Mouse (Mus musculus): ENCODE measurements around the gene Gm17727.
"Not testable (repeated sequence)": the region's sequence is repeated elsewhere in the genome, so short reads cannot be mapped to it uniquely, and the experiment has no call there.

Gm17727 gene

DNA sequence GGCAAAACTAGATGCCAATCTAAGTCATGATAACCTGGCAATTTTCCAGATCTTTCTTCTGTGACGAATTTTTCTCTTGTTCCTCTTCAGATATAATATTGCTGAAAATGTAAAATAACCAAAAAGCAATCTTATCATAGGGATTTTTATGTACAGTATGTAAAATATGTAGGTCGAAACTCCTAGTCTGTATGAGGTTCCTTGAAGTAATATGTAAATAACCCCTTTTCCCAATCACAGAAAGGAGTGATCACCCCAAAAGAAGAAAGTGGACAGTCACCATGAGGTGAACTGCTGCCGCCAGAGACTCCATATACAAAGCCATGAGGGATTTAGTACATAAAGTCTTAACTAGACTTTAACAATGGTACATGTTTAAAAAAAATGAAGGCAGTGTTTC lies at the start of gene Gm17727:
Gene Gm17727 (minus strand): TSS at position 101 of the 400 bp plus-strand sequence.
- DNase-seq (ENCODE audit: low read depth, low spot score) = no peak

DNA sequence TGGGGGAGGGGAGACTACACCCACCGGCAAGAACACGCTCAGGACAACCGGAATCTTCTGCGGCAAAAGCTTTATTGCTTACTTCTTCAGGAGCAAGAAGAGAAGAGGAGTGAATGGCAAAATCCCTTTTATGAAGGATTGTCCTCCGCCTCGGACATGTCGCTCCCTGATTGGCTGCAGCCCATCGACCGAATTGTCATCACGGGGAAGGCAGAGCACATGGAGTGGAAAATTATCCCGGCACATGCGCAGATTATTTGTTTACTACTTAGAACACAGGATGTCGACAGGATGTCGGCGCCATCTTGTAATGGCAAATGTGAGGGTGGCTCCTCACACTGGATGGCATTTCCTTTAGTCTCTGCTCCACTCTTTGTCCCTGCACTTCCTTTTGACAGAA lies 40.0 kb upstream of the Gm17727 start:
- DNase-seq (ENCODE audit: low read depth, low spot score) = not testable (repeated sequence)

DNA sequence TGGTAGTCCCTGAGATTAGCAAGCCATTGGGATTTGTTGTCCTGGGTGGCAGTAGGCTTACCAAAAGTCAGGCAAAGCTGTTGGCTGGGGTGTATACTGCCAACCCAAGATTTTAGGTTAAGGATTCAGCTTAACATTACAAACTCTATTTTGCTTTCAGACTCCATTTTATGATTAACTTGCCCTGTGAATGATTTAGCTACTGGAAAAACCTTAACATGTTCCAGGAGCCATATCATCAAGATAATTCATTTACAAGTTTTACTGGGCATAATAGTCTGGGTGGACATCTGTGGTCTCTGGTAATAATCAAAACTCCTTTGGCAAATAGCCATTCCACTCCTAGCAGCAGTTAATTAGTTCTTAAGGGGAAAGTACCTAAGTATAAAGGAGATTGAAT lies 20.2 kb upstream of the Gm17727 start:
- DNase-seq (ENCODE audit: low read depth, low spot score) = no peak

DNA sequence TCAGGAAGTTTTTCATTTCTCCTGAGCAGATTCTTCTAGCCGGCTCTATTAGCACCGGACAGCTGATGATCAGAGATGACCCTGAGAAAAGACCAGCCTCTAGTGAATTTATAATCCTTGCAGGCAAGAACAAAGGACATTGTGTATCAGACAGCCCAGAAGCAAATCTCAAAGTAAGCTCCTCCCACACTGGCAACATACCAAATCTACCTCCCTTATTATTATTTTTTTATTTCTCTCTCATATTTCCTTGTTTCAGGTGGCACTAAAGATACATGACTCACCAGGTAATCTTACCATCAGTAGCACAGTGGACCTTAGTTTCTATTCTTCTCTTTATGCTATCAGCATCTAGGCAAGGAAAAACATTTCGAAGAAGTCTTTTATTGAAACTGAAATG lies 12.1 kb upstream of the Gm17727 start, which contains the start of the genes Gm27235 and D730048I06Rik:
Gene Gm27235 (minus strand): TSS at position 101 of the 400 bp plus-strand sequence.
Gene D730048I06Rik (minus strand): TSS at position 112 of the 400 bp plus-strand sequence.
- no peak for DNase-seq (ENCODE audit: low read depth, low spot score)

DNA sequence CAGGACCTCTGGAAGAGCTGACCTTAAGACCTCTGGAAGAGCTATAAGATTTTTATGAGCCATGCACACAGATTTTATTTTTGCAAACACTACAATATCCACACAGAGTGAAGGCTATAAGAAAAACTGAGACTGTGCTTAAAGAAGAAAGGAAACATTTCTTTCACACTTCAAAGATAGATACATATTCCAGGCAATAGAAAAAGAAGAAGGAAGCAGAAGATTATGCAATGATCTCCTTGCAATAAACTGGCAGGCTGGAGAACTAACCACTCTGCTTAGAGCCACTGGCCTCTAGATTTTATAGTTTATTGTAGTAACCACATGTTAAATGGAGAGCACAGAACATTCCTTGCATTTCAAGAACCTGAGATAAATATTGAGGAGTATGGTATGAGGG lies 21.1 kb downstream of the Gm17727 start:
- no peak for DNase-seq (ENCODE audit: low read depth, low spot score)

DNA sequence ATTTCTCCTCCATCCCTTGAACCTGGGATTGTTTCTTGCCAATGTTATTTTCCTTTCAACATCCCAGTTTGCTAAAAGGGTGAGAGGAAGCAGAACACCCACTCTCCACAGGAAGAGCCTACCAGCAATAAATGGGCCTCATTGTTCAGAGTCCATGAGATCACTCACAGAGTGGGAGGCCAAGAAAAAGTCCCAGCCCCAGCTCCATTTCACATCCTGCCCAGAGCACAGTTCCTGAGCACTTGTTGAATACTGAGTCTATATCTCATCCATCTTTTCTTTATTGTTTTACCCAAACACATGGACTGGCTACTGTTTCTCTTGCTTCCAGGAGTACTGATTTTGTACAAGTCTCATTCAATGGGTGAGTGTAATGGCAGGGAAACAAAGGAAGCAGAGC lies 37.2 kb downstream of the Gm17727 start, which contains the start of gene Gm17677:
Gene Gm17677 (plus strand): TSS at position 301 of the 400 bp plus-strand sequence.
- DNase-seq (ENCODE audit: low read depth, low spot score) = no peak

All from brain, embryonic 18.5 days (tissue).